ENCODE assay signal across 13 mouse cellular contexts in the genomic region with DNA sequence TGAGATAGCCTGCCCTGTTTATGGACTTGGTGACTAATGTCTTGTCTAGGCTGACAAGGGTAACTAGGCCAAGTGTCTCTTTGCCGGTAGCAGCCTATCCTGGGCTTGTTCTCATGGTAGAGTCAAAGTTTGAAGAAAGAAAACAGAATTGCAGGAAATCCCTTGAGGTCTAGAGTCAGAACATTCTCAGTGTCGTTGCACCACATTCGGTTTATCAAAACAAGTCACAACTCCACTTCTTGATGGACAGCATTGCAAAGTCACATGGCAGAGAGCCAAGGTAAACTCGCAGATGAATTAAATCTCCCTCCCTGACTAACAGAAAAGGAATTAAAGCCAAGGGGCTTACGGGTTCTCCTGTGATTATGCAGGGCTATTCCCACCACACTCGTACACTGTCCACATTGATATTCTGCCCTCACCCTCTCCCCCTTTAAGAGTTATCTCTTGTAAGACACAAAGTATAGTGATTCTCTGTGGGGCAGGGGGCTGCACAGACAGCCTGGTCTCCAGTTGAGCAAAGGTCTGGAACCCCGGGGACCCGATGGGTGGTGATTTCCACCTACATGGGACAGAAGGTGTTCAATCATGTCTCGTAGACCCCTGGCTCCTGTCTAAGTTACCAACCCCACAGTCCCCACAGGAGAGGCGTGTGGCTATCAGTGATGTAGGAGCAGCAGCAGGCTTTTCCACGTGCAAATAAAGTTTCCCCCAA. TPM values are rescaled to one million over a fixed set of nuclear protein-coding genes. Genes with fewer than 3 reads are reported as not detected.
DNase-seq lines count a peak whose midpoint lies in the region; ATAC-seq and TF ChIP-seq lines count a peak whose summit lies in the region.
"Had no signal": no experiment of that assay in that cellular context is flagged by ENCODE, and none has a peak within 500 bp of the region (broad histone marks: within the 10 kb centered on the region; RNA-seq: fewer than 3 reads in every experiment).

No protein-coding gene starts in this region.

- H3K4me1 ChIP-seq in embryonic facial prominence, embryonic 14.5 days (ENCODE audit: control insufficient read depth, insufficient read depth, low read length) = peaks cover 21% of the 10 kb centered on the region
- peaks cover 28% of the 10 kb centered on the region for H3K4me1 ChIP-seq in embryonic facial prominence, embryonic 10.5 days
- H3K4me1 ChIP-seq in heart, postnatal 0 days (ENCODE audit: control insufficient read depth, insufficient read depth) = peaks cover 23% of the 10 kb centered on the region
- H3K4me1 ChIP-seq in forebrain, postnatal 0 days (ENCODE audit: insufficient read depth) = peaks cover 5% of the 10 kb centered on the region; the same call in 1 of the 2 replicates

- no peak for ATAC-seq in embryonic facial prominence, embryonic 14.5 days (ENCODE audit: low read depth)
- no peak for ATAC-seq in heart, postnatal 0 days (ENCODE audit: insufficient read depth, low read depth)
- no peak for ATAC-seq in forebrain, postnatal 0 days

- no peak overlapping the region for H3K4me3 ChIP-seq in embryonic facial prominence, embryonic 14.5 days (ENCODE audit: low read depth, low read length)
- no peak overlapping the region for H3K4me3 ChIP-seq in embryonic facial prominence, embryonic 10.5 days
- H3K4me3 ChIP-seq in heart, postnatal 0 days (ENCODE audit: low read depth, low read length) = no peak overlapping the region
- H3K4me3 ChIP-seq in forebrain, postnatal 0 days (ENCODE audit: low read depth, low read length) = no peak overlapping the region
- H3K4me3 ChIP-seq: limb, embryonic 10.5 days; megakaryocyte, embryonic 14.5 days had no signal

- peak; percentile 69 for DNase-seq in embryonic facial prominence, embryonic 14.5 days (ENCODE audit: low spot score)
- no peak for DNase-seq in embryonic facial prominence, embryonic 10.5 days (ENCODE audit: low spot score)
- DNase-seq in urinary bladder, adult 18-20 months (ENCODE audit: low spot score in 2 of 2) = peak; percentile 28 to 71
- no peak for DNase-seq in urinary bladder, postnatal 10 days (ENCODE audit: low spot score)
- DNase-seq in heart, postnatal 0 days (ENCODE audit: low spot score) = peak; percentile 63
- DNase-seq in layer of hippocampus, adult 9-10 months (ENCODE audit: low spot score) = no peak
- DNase-seq in cerebellum, adult 11-12 months = no peak
- DNase-seq in forebrain, postnatal 0 days = no peak
- DNase-seq: B cell, adult 2 months; thymus, postnatal 4 days had no signal

- TF ChIP-seq CTCF in heart, postnatal 0 days (IDR thresholded peaks at IDR 0.05; ENCODE audit: low read depth) = no peak
- no peak for TF ChIP-seq CTCF in forebrain, postnatal 0 days (IDR thresholded peaks at IDR 0.05; ENCODE audit: low read depth)

- no peak overlapping the region for H3K4me2 ChIP-seq in embryonic facial prominence, embryonic 14.5 days (ENCODE audit: low read depth, low read length)
- no peak overlapping the region for H3K4me2 ChIP-seq in heart, postnatal 0 days (ENCODE audit: low read depth, low read length)
- H3K4me2 ChIP-seq in forebrain, postnatal 0 days (ENCODE audit: low read depth) = no peak overlapping the region

- TF ChIP-seq EP300 in heart, postnatal 0 days (IDR thresholded peaks at IDR 0.05; ENCODE audit: low read depth) = no peak

- WGBS in embryonic facial prominence, embryonic 14.5 days = 59% methylated on average over 11 of the region's 11 CpGs
- WGBS in embryonic facial prominence, embryonic 10.5 days = 83% methylated on average over 11 of the region's 11 CpGs
- WGBS in heart, postnatal 0 days = 40% methylated on average over 11 of the region's 11 CpGs
- WGBS in forebrain, postnatal 0 days = 58% methylated on average over 11 of the region's 11 CpGs

- no peaks in the 10 kb centered on the region for H3K9me3 ChIP-seq in embryonic facial prominence, embryonic 14.5 days (ENCODE audit: control insufficient read depth, low read length)
- no peaks in the 10 kb centered on the region for H3K9me3 ChIP-seq in embryonic facial prominence, embryonic 10.5 days
- no peaks in the 10 kb centered on the region for H3K9me3 ChIP-seq in heart, postnatal 0 days (replicated peaks; ENCODE audit: control insufficient read depth, low read length)
- no peaks in the 10 kb centered on the region for H3K9me3 ChIP-seq in forebrain, postnatal 0 days (ENCODE audit: low read length)
- H3K9me3 ChIP-seq: limb, embryonic 10.5 days had no signal

- H3K27me3 ChIP-seq in embryonic facial prominence, embryonic 14.5 days (replicated peaks; ENCODE audit: control insufficient read depth, insufficient read depth, low read length) = no peaks in the 10 kb centered on the region
- H3K27me3 ChIP-seq in embryonic facial prominence, embryonic 10.5 days (replicated peaks; ENCODE audit: low read depth, poor library complexity, severe bottlenecking) = no peaks in the 10 kb centered on the region
- no peaks in the 10 kb centered on the region for H3K27me3 ChIP-seq in heart, postnatal 0 days (ENCODE audit: control insufficient read depth, insufficient read depth, low read length)
- no peaks in the 10 kb centered on the region for H3K27me3 ChIP-seq in forebrain, postnatal 0 days (ENCODE audit: insufficient read depth, low read length)

- no peak overlapping the region for H3K27ac ChIP-seq in embryonic facial prominence, embryonic 14.5 days (replicated peaks; ENCODE audit: low read depth, low read length)
- H3K27ac ChIP-seq in embryonic facial prominence, embryonic 10.5 days (replicated peaks) = no peak overlapping the region
- H3K27ac ChIP-seq in heart, postnatal 0 days (ENCODE audit: low read depth) = peak overlapping the region; percentile 39; the same call in 1 of the 2 replicates
- no peak overlapping the region for H3K27ac ChIP-seq in forebrain, postnatal 0 days (ENCODE audit: low read depth, low read length)
- H3K27ac ChIP-seq: limb, embryonic 10.5 days had no signal

- H3K36me3 ChIP-seq in embryonic facial prominence, embryonic 14.5 days (ENCODE audit: control insufficient read depth, insufficient read depth, low read length) = no peaks in the 10 kb centered on the region
- no peaks in the 10 kb centered on the region for H3K36me3 ChIP-seq in embryonic facial prominence, embryonic 10.5 days (replicated peaks)
- H3K36me3 ChIP-seq in heart, postnatal 0 days (replicated peaks; ENCODE audit: control insufficient read depth, insufficient read depth, low read length) = no peaks in the 10 kb centered on the region
- no peaks in the 10 kb centered on the region for H3K36me3 ChIP-seq in forebrain, postnatal 0 days (ENCODE audit: insufficient read depth)
- H3K36me3 ChIP-seq: limb, embryonic 10.5 days had no signal

- no peak overlapping the region for H3K9ac ChIP-seq in embryonic facial prominence, embryonic 14.5 days (ENCODE audit: low read depth, low read length)
- H3K9ac ChIP-seq in heart, postnatal 0 days (replicated peaks; ENCODE audit: low read depth, low read length) = no peak overlapping the region
- no peak overlapping the region for H3K9ac ChIP-seq in forebrain, postnatal 0 days

RNA-seq across cellular contexts. Expression of a gene that starts 30.9 kb away (rescaled TPM):
- polyA plus RNA-seq in embryonic facial prominence, embryonic 14.5 days (2014; fragmentation: Nextera tagmentation; extraction: Ambion mirVana) = 10.3 and 10.4 TPM in 2 replicates
- 12.5 and 14.7 TPM in 2 replicates for polyA plus RNA-seq in embryonic facial prominence, embryonic 10.5 days (2016; fragmentation: Nextera tagmentation; extraction: Ambion mirVana)
- not detected in 2 replicates for total RNA-seq in heart, postnatal 0 days (2014; rRNA removed; ENCODE audit: low replicate concordance)
- 0.23 and 0.33 TPM in 2 replicates for polyA plus RNA-seq in heart, postnatal 0 days (2015; fragmentation: Nextera tagmentation; extraction: Ambion mirVana)
- total RNA-seq in forebrain, postnatal 0 days (2014; rRNA removed) = 244 and 245 TPM in 2 replicates
- 171 and 278 TPM in 2 replicates for polyA plus RNA-seq in forebrain, postnatal 0 days (2015; fragmentation: Nextera tagmentation; extraction: Ambion mirVana)
- polyA plus RNA-seq: spleen, adult 2 months had no signal

Comparison
In these comparisons a context has a peak if more than half of its experiments do, and no peak if none do; other contexts are left out.
1. DNase-seq: peak in embryonic facial prominence, embryonic 14.5 days (single experiment), urinary bladder, adult 18-20 months (2 of 2) and heart, postnatal 0 days (single experiment); none in embryonic facial prominence, embryonic 10.5 days (single experiment), urinary bladder, postnatal 10 days (single experiment), layer of hippocampus, adult 9-10 months (single experiment), cerebellum, adult 11-12 months (single experiment) and forebrain, postnatal 0 days (single experiment).
2. RNA of a gene that starts 30.9 kb away (polyA plus RNA-seq): 171 to 278 TPM in forebrain, postnatal 0 days; 12.5 to 14.7 TPM in embryonic facial prominence, embryonic 10.5 days, 10.3 to 10.4 TPM in embryonic facial prominence, embryonic 14.5 days and 0.23 to 0.33 TPM in heart, postnatal 0 days; every median in the first group is over 10 times any median in the second.